Comparison of ENCODE assay signal across 20 mouse cellular contexts in the genomic region with DNA sequence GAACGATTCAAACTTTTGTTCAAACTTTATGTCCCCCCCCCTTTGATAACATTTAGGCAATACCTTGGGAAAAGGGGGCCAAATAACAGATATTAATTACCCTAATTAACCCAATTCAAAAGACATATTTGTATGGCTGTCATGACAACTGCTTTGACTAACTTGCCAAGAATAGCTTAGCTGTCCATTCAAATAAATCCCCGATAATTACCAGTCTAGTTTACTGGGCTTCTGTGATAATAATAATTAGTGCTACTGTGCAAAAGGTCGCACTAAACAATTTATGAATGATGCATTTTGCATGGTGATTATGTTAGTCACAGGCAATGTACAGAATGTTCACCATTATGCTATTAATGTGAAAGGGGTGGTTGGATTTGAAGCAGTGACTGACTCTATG. TPM values are rescaled to one million over a fixed set of nuclear protein-coding genes. Genes with fewer than 3 reads are reported as not detected.
"Had no signal": no experiment of that assay in that cellular context is flagged by ENCODE, and none has a peak within 500 bp of the region (broad histone marks: within the 10 kb centered on the region; RNA-seq: fewer than 3 reads in every experiment).

No protein-coding gene starts in this region.

- DNase-seq: lung, adult 18-20 months; lung, embryonic 14.5 days; lung, postnatal 10 days; lung, postnatal 4 days; midbrain, embryonic 14.5 days; right cerebral cortex, adult 18-20 months; right cerebral cortex, postnatal 25 days; right cerebral cortex, postnatal 4 days; spleen, adult 18-20 months; thymus, adult 18-20 months; thymus, postnatal 14 days; thymus, postnatal 36 days had no signal

- H3K9ac ChIP-seq: lung, embryonic 14.5 days; midbrain, embryonic 12.5 days; neural tube, embryonic 13.5 days; neural tube, embryonic 15.5 days had no signal

- H3K9me3 ChIP-seq: midbrain, embryonic 10.5 days; midbrain, embryonic 12.5 days; neural tube, embryonic 13.5 days; neural tube, embryonic 15.5 days had no signal

- H3K36me3 ChIP-seq: midbrain, embryonic 10.5 days; midbrain, embryonic 12.5 days; neural tube, embryonic 13.5 days; neural tube, embryonic 15.5 days had no signal

- ATAC-seq: midbrain, embryonic 16.5 days had no signal

- H3K4me3 ChIP-seq: midbrain, embryonic 10.5 days; midbrain, embryonic 12.5 days; myocyte; neural tube, embryonic 13.5 days; neural tube, embryonic 15.5 days had no signal

- H3K27ac ChIP-seq: midbrain, embryonic 10.5 days; midbrain, embryonic 12.5 days; neural tube, embryonic 13.5 days; neural tube, embryonic 15.5 days had no signal

- H3K4me2 ChIP-seq: lung, embryonic 14.5 days; midbrain, embryonic 12.5 days; neural tube, embryonic 13.5 days; neural tube, embryonic 15.5 days had no signal

- H3K4me1 ChIP-seq: neural tube, embryonic 15.5 days had no signal

RNA-seq across cellular contexts. Expression of gene Pcdh19, which starts 35.7 kb away (rescaled TPM):
- total RNA-seq: megakaryocyte, adult 5-6 weeks; megakaryocyte-erythroid progenitor cell, adult 5-6 weeks had no signal
